Mouse (Mus musculus) testis, postnatal 14 days (tissue): Measurements from ENCODE around the gene Zfp78.
"Not testable (repeated sequence)": the region's sequence is repeated elsewhere in the genome, so short reads cannot be mapped to it uniquely, and the experiment has no call there.

Source experiments
- DNase-seq: peaks from one replicate; pipeline ENCODE4 v3.0.0; 2021; ENCODE audit warnings: low spot score

Zfp78 gene

DNA sequence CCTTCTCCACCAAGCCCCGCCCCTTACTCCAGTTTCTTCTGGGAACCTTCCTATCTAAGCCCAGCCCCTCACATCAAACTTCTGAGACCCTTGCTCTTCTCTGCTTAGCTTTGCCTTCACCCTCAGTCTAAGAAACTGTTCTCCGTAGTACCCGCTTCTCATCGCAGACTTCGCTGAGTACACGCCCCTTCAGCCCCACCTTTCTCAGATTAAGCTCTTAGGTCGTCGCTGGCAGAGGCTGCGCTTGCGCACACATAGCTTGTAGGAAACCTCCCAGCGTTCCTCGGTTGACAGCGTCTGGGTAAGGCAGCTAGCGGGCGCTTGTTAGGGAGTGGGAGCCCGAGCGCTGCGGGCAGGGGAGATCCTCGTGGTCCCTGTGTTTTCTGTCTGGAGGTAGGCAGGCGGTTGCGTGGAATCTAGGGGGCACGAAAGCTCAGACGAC is at the start of gene Zfp78:
Gene Zfp78 (plus strand): TSS at position 234 of the 442 bp plus-strand sequence.
- no peak for DNase-seq

DNA sequence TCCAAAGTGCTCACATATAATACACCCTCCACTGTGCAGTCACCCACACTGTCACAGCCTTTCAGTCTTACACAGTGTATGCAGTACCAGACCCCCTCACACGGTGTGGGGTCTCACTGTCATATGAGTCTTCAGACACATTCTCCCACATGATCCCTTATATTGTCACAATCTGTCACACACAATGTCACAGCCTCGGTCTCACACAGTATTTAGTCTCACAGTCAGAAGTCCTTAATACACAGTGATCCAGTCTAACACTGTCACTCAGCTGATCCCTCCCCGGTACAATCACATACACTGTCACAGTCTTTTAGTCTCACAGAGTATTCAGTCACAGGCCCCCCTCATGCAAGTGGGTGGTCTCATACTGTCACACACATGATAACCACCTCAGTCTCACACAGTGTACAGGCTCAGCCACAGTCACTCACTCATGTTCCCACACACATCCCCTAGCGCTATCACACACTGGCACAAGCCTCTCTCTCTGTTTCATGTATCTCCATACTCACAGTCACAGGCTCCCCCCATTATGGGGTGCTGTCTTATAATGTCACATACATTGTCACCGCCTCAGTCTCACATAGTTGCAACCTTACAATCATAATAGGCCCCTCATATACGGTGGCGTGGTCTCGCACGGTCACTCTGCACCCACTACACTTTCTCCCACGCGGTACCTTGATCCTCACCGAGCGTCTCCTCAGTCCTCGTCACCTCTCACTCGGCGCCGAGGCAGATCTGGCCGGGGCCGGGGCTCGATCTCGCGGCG is 32.4 kb upstream of the Zfp78 start:
- no peak for DNase-seq

- peak; percentile 83 for DNase-seq
Measured at GRCm38 (mm10) chr7:6331233-6331956, 31.7 kb upstream of the Zfp78 start, which contains the start of gene Zfp583. Gene Zfp583 (minus strand): TSS chr7:6331285.

GRCm38 (mm10) chr7:6339865-6340264 is 23.2 kb upstream of the Zfp78 start:
- no peak for DNase-seq

DNA sequence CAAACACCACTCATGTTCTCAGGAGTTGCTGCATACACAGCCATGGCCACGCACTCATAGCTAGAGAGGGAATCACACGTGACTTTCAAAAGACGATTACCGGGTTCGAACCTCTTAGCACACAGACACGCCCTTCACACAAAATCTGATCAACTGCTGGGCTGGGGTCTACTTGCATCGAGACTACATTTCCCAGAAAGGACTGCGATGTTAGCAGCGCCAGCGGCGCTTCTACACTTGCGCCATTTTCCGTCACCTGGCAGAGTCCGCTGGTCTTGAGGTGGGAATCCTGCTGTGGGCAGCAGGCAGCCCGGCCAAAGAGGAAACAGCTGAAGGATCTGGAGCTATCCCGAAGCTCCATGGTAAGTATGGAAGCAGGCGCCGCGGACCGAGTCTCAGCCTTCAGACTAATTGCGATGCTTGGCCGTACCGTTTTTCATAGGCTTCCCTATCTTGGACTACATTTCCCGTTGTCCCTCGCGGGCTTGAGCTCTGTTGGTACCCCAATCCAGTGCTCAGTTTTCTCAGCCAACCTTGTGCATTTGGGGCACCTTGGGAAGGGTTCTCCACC is 19.5 kb upstream of the Zfp78 start, which contains the start of gene Gm3854:
Gene Gm3854 (plus strand): TSS at position 259 of the 571 bp plus-strand sequence.
- DNase-seq = peak; percentile 75

- no peak for DNase-seq
Measured at GRCm38 (mm10) chr7:6344124-6344523, 19.0 kb upstream of the Zfp78 start.

DNA sequence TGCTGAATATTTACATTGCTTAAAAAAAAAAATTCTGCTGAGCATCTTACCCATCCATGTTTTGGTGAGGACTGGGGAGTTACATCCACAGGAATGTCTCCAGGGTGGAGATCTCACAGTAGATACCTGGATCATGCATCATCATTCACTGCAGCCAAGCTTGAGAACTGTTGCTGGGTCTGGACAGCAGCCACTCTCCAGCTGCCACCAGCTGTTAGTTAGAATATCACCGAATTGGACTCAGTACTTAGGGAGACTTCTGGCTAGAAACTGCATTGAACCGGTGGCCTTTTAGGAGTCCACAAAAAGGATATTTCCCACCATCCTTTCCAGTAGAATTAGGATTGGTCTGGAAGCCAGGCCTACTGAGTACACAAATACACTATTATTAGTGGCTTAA is 5.0 kb upstream of the Zfp78 start:
- DNase-seq = no peak

DNA sequence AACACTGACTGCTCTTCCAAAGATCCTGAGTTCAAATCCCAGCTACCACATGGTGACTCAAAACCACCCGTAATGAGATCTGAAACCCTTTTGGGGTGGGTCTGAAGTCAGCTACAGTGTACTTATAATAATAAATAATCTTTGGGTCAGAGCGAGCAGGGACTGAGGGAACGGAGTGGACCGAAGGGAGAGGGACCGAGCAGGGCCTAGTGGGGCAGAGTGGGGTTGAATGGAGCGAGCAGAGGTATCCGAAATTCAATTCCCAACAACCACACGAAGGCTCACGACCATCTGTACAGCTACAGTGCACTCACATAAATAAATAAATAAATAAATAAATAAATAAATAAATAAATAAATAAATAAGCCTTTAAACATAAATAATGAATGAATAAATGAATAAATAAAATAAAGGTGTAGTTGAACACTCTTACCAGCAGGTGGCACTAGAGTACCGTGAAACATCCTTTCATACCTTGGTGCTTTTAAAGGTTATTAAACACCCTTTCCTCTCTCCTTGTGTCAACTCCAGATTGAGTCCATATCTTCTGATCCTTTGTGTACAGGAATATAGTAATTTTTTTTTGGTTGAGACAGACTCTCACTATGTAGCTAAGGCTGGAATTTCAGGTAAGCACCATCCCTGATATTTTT is 4.0 kb upstream of the Zfp78 start:
- DNase-seq = no peak

GRCm38 (mm10) chr7:6360477-6361060 is 2.5 kb upstream of the Zfp78 start:
- DNase-seq = no peak

DNA sequence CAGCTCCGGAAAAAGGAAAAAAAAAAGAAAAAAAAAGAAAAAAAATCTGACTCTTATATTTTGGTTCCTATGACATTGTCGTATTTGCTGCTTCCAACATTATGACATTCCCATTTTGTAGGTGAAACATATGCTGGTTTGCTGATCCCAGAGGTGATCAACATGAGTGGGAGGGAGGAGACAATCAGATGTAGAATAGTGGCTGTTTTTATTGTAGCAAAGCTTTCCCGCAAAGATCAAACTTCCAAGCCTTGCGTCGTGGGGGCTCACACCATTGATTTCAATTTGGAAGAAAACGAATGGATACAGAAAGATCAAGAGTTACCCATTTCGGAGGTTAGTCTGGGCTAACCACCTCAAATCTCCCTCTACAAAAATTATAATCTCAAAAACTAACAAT is 1.3 kb upstream of the Zfp78 start:
- no peak for DNase-seq

- DNase-seq = peak; percentile 99
Measured at GRCm38 (mm10) chr7:6362268-6363046, 623 bp upstream of the Zfp78 start.

- no peak for DNase-seq
Measured at GRCm38 (mm10) chr7:6364761-6365160, 1.7 kb downstream of the Zfp78 start.

DNA sequence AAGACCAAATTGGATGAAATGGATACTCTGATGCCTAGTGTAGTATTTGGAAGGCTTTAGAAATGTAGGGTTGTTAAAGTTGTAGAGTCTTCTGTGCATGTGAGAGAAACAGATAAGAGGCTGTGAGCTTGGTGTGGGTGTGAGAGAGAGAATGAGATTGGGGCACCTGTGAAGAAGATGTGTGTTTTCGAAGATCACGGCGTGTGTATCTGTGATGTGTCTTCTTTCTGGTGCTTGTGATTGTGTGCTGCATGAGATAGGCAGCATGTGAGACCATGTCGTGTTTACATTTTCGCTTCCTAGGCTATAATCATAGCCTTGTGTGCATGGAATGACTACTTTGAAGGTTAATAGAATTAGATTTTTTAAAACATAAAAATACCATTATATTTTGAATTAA is 4.1 kb downstream of the Zfp78 start:
- no peak for DNase-seq

- not testable (repeated sequence) for DNase-seq
Measured at GRCm38 (mm10) chr7:6368146-6368545, 5.1 kb downstream of the Zfp78 start.

DNA sequence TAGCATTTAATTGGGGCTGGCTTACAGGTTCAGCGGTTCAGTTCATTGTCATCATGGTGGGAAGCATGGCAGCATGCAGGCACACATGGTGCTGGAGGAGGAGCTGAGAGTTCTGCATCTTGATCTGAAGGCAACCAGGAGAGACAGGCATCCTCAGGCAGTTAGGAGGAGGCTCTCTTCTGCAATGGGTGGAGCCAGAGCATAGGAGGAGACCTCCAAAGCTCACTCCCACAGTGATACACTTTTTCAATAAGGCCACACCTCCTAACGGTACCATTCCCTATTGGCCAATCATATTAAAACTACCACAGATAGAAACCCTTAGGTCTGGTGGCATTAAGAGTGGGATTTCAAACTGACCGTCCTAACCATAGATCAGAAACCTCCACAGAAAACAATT is 6.4 kb downstream of the Zfp78 start:
- DNase-seq = no peak

DNA sequence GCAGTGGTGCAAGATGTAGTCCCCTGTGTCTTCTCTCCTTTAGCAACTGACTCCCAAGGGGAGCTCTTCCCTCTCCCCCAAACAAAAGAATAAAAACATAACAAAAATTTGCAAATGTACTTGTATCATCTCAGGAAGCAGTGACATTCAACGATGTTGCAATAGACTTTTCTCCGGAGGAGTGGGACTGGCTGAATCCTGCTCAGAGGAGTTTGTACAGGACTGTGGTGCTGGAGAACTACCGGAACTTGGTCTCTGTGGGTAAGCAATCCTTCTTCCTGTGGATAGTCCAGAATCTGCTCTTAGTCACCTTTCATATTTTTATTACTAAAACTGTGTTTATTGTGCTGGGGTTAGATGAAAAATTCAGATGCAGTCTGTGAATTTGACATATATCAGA is 9.9 kb downstream of the Zfp78 start:
- no peak for DNase-seq

- DNase-seq = no peak
Measured at GRCm38 (mm10) chr7:6378441-6378840, 15.4 kb downstream of the Zfp78 start.

DNA sequence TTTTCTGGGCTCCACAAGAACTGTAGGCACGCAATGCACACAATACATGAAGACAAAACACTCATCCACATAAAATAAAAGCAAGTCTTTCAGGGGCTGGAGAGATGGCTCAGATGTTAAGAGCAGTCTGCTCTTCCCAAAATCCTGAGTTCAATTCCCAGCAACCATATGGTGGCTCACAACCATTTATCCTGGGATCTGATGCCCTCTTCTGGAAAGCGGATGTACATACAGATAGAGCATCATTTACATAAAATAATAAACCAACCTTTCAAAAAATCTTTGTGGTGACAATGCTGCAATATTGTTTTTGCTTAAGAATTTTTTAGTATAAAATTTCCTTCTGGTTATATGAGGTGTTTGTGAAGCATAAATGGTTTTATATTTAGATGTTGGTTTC is 18.4 kb downstream of the Zfp78 start:
- no peak for DNase-seq

- peak; percentile 93 for DNase-seq
Measured at GRCm38 (mm10) chr7:6383044-6383455, 20.0 kb downstream of the Zfp78 start, which contains the start of gene Zfp28. Gene Zfp28 (plus strand): TSS chr7:6383295.

- no peak for DNase-seq
Measured at GRCm38 (mm10) chr7:6384011-6384410, 20.9 kb downstream of the Zfp78 start.

- DNase-seq = peak; percentile 44
Measured at GRCm38 (mm10) chr7:6386995-6387394, 23.9 kb downstream of the Zfp78 start.
